Mouse (Mus musculus) ES-E14 (cell line): Measurements from ENCODE around the gene Prkcq.

Source experiments
- ZC3H11A ChIP-seq: IDR thresholded peaks from 2 replicates; pipeline ENCODE4 v1.6.1; 2012; ENCODE audit warnings: low read depth, mild to moderate bottlenecking, inconsistent platforms, low read length, borderline replicate concordance
- ZNF384 ChIP-seq: IDR thresholded peaks from 2 replicates; pipeline ENCODE4 v1.6.1; 2012; ENCODE audit warnings: low read depth, low read length, inconsistent platforms

DNA sequence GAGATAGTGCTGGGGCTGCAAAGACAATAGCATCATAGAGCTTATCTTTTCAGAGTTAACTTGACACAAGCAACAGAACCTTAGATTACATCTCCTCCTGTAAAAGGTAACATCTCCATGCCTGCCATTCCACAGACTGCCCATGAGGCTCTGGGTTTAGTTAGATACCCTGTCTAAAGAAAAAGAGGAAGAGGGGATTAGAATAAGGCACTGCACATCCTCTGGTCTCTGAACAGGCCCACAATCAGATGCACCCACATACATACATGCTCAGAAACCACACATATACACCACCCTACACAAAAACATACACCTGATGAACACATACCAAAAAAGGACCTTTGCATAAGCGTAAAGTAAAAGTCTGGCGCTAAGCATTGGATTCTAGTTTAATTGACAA lies 47.4 kb downstream of the Prkcq start:
- TF ChIP-seq ZC3H11A (no peak), ZNF384 (no peak)
